In genomic region chr6:55249263-55249662, GRCm38 (mm10) we compare ENCODE assay signal across 21 mouse cellular contexts. TPM values are rescaled to one million over a fixed set of nuclear protein-coding genes. Genes with fewer than 3 reads are reported as not detected.
DNase-seq lines count a peak whose midpoint lies in the region; ATAC-seq and TF ChIP-seq lines count a peak whose summit lies in the region.
"Had no signal": no experiment of that assay in that cellular context is flagged by ENCODE, and none has a peak within 500 bp of the region (broad histone marks: within the 10 kb centered on the region; RNA-seq: fewer than 3 reads in every experiment).

No protein-coding gene starts in this region.

- no peak overlapping the region for H3K9ac ChIP-seq in liver, embryonic 14.5 days (replicated peaks)
- H3K9ac ChIP-seq: heart, embryonic 13.5 days; liver, embryonic 15.5 days; stomach, embryonic 15.5 days had no signal

- DNase-seq in gastrocnemius, adult 2 months = no peak
- no peak for DNase-seq in gastrocnemius, adult 18-20 months (ENCODE audit: low spot score)
- no peak for DNase-seq in liver, embryonic 14.5 days (ENCODE audit: low read depth in 3 of 3, low spot score in 3 of 3)
- no peak for DNase-seq in liver
- peak; percentile 7 for DNase-seq in A20 (ENCODE audit: low read depth, low spot score)
- peak; percentile 25 for DNase-seq in ZHBTc4 (ENCODE audit: low read depth, low spot score)
- DNase-seq in adrenal gland, postnatal 4 days (ENCODE audit: low spot score in 2 of 2) = no peak
- DNase-seq in spleen, postnatal 36 days (ENCODE audit: low spot score in 2 of 2) = no peak
- DNase-seq: adrenal gland, postnatal 10 days; embryo, embryonic 11 days; gastrocnemius, postnatal 14 days; heart, postnatal 4 days; kidney, postnatal 14 days; thymus, postnatal 25 days had no signal

- no peak overlapping the region for H3K4me3 ChIP-seq in gastrocnemius, adult 2 months
- no peak overlapping the region for H3K4me3 ChIP-seq in liver, embryonic 14.5 days (ENCODE audit: insufficient read depth in 1 of 2, low read depth in 2 of 2, low read length in 2 of 2)
- H3K4me3 ChIP-seq: erythroblast, embryonic 14.5 days; heart, embryonic 13.5 days; liver, embryonic 15.5 days; megakaryocyte, embryonic 14.5 days; stomach, embryonic 15.5 days had no signal

- H3K27me3 ChIP-seq in liver, embryonic 14.5 days (ENCODE audit: control insufficient read depth, insufficient read depth, low read length) = no peaks in the 10 kb centered on the region
- H3K27me3 ChIP-seq: liver, embryonic 15.5 days; stomach, embryonic 15.5 days had no signal

- no peak for ATAC-seq in liver, embryonic 14.5 days (ENCODE audit: insufficient read depth)
- ATAC-seq: forebrain, embryonic 16.5 days had no signal

- H3K4me2 ChIP-seq in liver, embryonic 14.5 days (ENCODE audit: low read depth) = no peak overlapping the region
- H3K4me2 ChIP-seq: heart, embryonic 13.5 days; liver, embryonic 15.5 days; stomach, embryonic 15.5 days had no signal

- WGBS in liver, embryonic 14.5 days (ENCODE audit: insufficient replicate concordance) = 79% methylated on average over 9 of the region's 9 CpGs

- no peak for TF ChIP-seq EP300 in liver, embryonic 14.5 days (IDR thresholded peaks at IDR 0.05; ENCODE audit: low read depth)

- TF ChIP-seq CTCF in gastrocnemius, adult 2 months (IDR thresholded peaks at IDR 0.05) = peak; percentile 38
- peak; percentile 69 for TF ChIP-seq CTCF in liver, embryonic 14.5 days (IDR thresholded peaks at IDR 0.05; ENCODE audit: low read depth)

- no peaks in the 10 kb centered on the region; a peak in 1 of 4 replicates for H3K4me1 ChIP-seq in liver, embryonic 14.5 days (replicated peaks; ENCODE audit: control insufficient read depth in 2 of 2, insufficient read depth in 2 of 2, low read length in 1 of 2)
- H3K4me1 ChIP-seq: heart, embryonic 13.5 days; stomach, embryonic 15.5 days had no signal

- H3K36me3 ChIP-seq in liver, embryonic 14.5 days (replicated peaks; ENCODE audit: control insufficient read depth, insufficient read depth, low read depth) = no peaks in the 10 kb centered on the region
- H3K36me3 ChIP-seq: G1E; liver, embryonic 15.5 days; stomach, embryonic 15.5 days had no signal

- intact Hi-C loops in gastrocnemius, adult 2 months (cut with DNase I) = loop anchor here (5.0 kb wide), 1 partner anchor 43 kb away; no protein-coding TSS in a partner anchor

- 0 out of 2 replicates have a peak overlapping the region, but pooled peaks have one; percentile 85 for H3K27ac ChIP-seq in gastrocnemius, adult 2 months
- H3K27ac ChIP-seq in liver, embryonic 14.5 days = no peak overlapping the region
- H3K27ac ChIP-seq: heart, embryonic 13.5 days; liver, embryonic 15.5 days; stomach, embryonic 15.5 days had no signal

- H3K9me3 ChIP-seq in liver, embryonic 14.5 days (ENCODE audit: control insufficient read depth, low read length) = no peaks in the 10 kb centered on the region
- H3K9me3 ChIP-seq: G1E; heart, embryonic 13.5 days; liver, embryonic 15.5 days; stomach, embryonic 15.5 days had no signal

RNA-seq across cellular contexts. Expression of gene Mindy4, which starts 46.1 kb away (rescaled TPM):
- 1 to 10 TPM; 2.7 to 3.8 TPM for total RNA-seq in gastrocnemius, adult 2 months (2021)
- 1 to 10 TPM; 1.7 to 2.5 TPM for total RNA-seq in gastrocnemius, adult 18-20 months (2021)
- 0.58 and 1.2 TPM in 2 replicates for polyA plus RNA-seq in liver, embryonic 14.5 days (2012; rRNA removed)
- polyA plus RNA-seq in liver, embryonic 14.5 days (2014; fragmentation: Nextera tagmentation; extraction: Ambion mirVana) = 0.59 and 0.99 TPM in 2 replicates
- total RNA-seq in adrenal gland, postnatal 4 days (2021) = 1 to 10 TPM; 9.7 to 9.9 TPM
- polyA plus RNA-seq: G1E had no signal

Comparison
In these comparisons a context has a peak if more than half of its experiments do, and no peak if none do; other contexts are left out.
1. DNase-seq: peak in A20 (single experiment) and ZHBTc4 (single experiment); none in gastrocnemius, adult 2 months (single experiment), gastrocnemius, adult 18-20 months (single experiment), liver, embryonic 14.5 days (0 of 3), liver (single experiment), adrenal gland, postnatal 4 days (0 of 2) and spleen, postnatal 36 days (0 of 2).